Mouse (Mus musculus) CD4-positive, CD25-positive, alpha-beta regulatory T cell, adult 9 weeks (primary cell): Measurements from ENCODE around the gene Trp53tg5. TPM values are rescaled to one million over a fixed set of nuclear protein-coding genes. Genes with fewer than 3 reads are reported as not detected.

Experiments used
- polyA plus RNA-seq: library from polyadenylated mRNA; unstranded; fragments of 100-300 nt; shearing (Covaris generic); gene quantifications from one replicate; pipeline ENCODE4 v1.2.1, GENCODE M21; 2017

The Trp53tg5 gene
- polyA plus RNA-seq = not detected

GRCm38 (mm10) chr2:164473624-164474023, at the start of gene Trp53tg5:
TSS of gene Trp53tg5 (minus strand) at chr2:164473724.

GRCm38 (mm10) chr2:164496847-164497690, 23.5 kb upstream of the Trp53tg5 start, which contains the start of gene Pigt:
TSS of gene Pigt (plus strand) at chr2:164497520.

GRCm38 (mm10) chr2:164485681-164486257, 12.2 kb upstream of the Trp53tg5 start, which contains the start of gene Dbndd2:
TSS of gene Dbndd2 (plus strand) at chr2:164486106.

GRCm38 (mm10) chr2:164460745-164461551, 12.6 kb downstream of the Trp53tg5 start, which contains the start of gene Gm20458:
TSS of gene Gm20458 (plus strand) at chr2:164460967.

GRCm38 (mm10) chr2:164456864-164457300, 16.6 kb downstream of the Trp53tg5 start, which contains the start of gene Sys1:
TSS of gene Sys1 (plus strand) at chr2:164456964.

GRCm38 (mm10) chr2:164443460-164444000, 30.0 kb downstream of the Trp53tg5 start, which contains the start of gene Sdc4:
TSS of gene Sdc4 (minus strand) at chr2:164443887.

Other genes with a start within 250 kb of the Trp53tg5 start
- gene Svs2, start 235.3 kb downstream of the Trp53tg5 start, polyA plus RNA-seq = not detected
- gene Svs3b, start 217.1 kb downstream of the Trp53tg5 start, polyA plus RNA-seq = not detected
- not detected for gene Svs4, start 195.3 kb downstream of the Trp53tg5 start, polyA plus RNA-seq
- gene Svs3a, start 184.5 kb downstream of the Trp53tg5 start, polyA plus RNA-seq = not detected
- not detected for gene Svs6, start 157.0 kb downstream of the Trp53tg5 start, polyA plus RNA-seq
- gene Svs5, start 141.0 kb downstream of the Trp53tg5 start, polyA plus RNA-seq = not detected
- gene Slpi, start 84.6 kb downstream of the Trp53tg5 start, polyA plus RNA-seq = 5.8 TPM
- not detected for gene Rbpjl, start 70.6 kb downstream of the Trp53tg5 start, polyA plus RNA-seq
- gene Matn4, start 68.6 kb downstream of the Trp53tg5 start, polyA plus RNA-seq = not detected
- gene Sdc4, start 29.8 kb downstream of the Trp53tg5 start, polyA plus RNA-seq = 25.2 TPM
- gene Sys1, start 16.8 kb downstream of the Trp53tg5 start, polyA plus RNA-seq = 18.6 TPM
- not detected for gene Gm20458, start 12.8 kb downstream of the Trp53tg5 start, polyA plus RNA-seq
- 4.5 TPM for gene Dbndd2, start 12.4 kb upstream of the Trp53tg5 start, polyA plus RNA-seq
- gene Pigt, start 23.8 kb upstream of the Trp53tg5 start, polyA plus RNA-seq = 38.2 TPM
- gene Wfdc2, start 88.7 kb upstream of the Trp53tg5 start, polyA plus RNA-seq = 2.6 TPM
- gene Spint3, start 99.7 kb upstream of the Trp53tg5 start, polyA plus RNA-seq = not detected
- gene Wfdc6a, start 111.7 kb upstream of the Trp53tg5 start, polyA plus RNA-seq = not detected
- gene Eppin, start 119.9 kb upstream of the Trp53tg5 start, polyA plus RNA-seq = not detected
- gene Wfdc6b, start 139.8 kb upstream of the Trp53tg5 start, polyA plus RNA-seq = not detected
- gene Wfdc8, start 139.9 kb upstream of the Trp53tg5 start, polyA plus RNA-seq = not detected
- not detected for gene Wfdc16, start 165.1 kb upstream of the Trp53tg5 start, polyA plus RNA-seq
- gene Wfdc10, start 182.3 kb upstream of the Trp53tg5 start, polyA plus RNA-seq = not detected
- not detected for gene Wfdc9, start 182.9 kb upstream of the Trp53tg5 start, polyA plus RNA-seq
- not detected for gene Wfdc11, start 200.4 kb upstream of the Trp53tg5 start, polyA plus RNA-seq
- gene Wfdc13, start 211.4 kb upstream of the Trp53tg5 start, polyA plus RNA-seq = not detected
- not detected for gene Spint4, start 224.8 kb upstream of the Trp53tg5 start, polyA plus RNA-seq
- not detected for gene Spint5, start 241.6 kb upstream of the Trp53tg5 start, polyA plus RNA-seq